Mouse (Mus musculus): ENCODE measurements around the gene Cdk17. TPM values are rescaled to one million over a fixed set of nuclear protein-coding genes. Genes with fewer than 3 reads are reported as not detected.

Gene Cdk17
- polyA plus RNA-seq, 1 experiment from 2014 or later = 8.2 TPM

- Histone ChIP-seq H3K9ac (ENCODE audit: low read length) (no peak overlapping the region), H3K4me3 (ENCODE audit: low read depth, low read length) (no peak overlapping the region), H3K4me2 (replicated peaks; ENCODE audit: low read depth) (no peak overlapping the region), H3K36me3 (ENCODE audit: control insufficient read depth, insufficient read depth, low read length) (no peaks in the 10 kb centered on the region), H3K4me1 (replicated peaks; ENCODE audit: control insufficient read depth, insufficient read depth) (peaks cover 16% of the 10 kb centered on the region), H3K27me3 (ENCODE audit: control insufficient read depth, insufficient read depth, low read length) (no peaks in the 10 kb centered on the region), H3K9me3 (ENCODE audit: control insufficient read depth, low read length) (no peaks in the 10 kb centered on the region), H3K27ac (replicated peaks) (no peak overlapping the region)
- TF ChIP-seq EP300 (optimal IDR thresholded peaks at IDR 0.05) = no peak
- no peak for TF ChIP-seq CTCF (IDR thresholded peaks at IDR 0.05; ENCODE audit: low read depth)
- WGBS = 82% methylated on average over 8 of the region's 8 CpGs
- DNase-seq (ENCODE audit: low spot score) = no peak
- no peak for ATAC-seq (ENCODE audit: low FRiP score, low TSS enrichment)
Observed at GRCm38 (mm10) chr10:93278361-93278760, 117.7 kb downstream of the Cdk17 start.

- ATAC-seq (ENCODE audit: low FRiP score, low TSS enrichment) = no peak
Observed at GRCm38 (mm10) chr10:93279062-93279461, 118.4 kb downstream of the Cdk17 start.

GRCm38 (mm10) chr10:93280586-93280985, 119.9 kb downstream of the Cdk17 start:
- WGBS = 80% methylated on average over 12 of the region's 12 CpGs
- no peaks in the 10 kb centered on the region for H3K27me3 ChIP-seq (ENCODE audit: control insufficient read depth, insufficient read depth, low read length)
- no peak for DNase-seq (ENCODE audit: low spot score)
- no peak overlapping the region for H3K4me3 ChIP-seq (ENCODE audit: low read depth, low read length)
- H3K36me3 ChIP-seq (ENCODE audit: control insufficient read depth, insufficient read depth, low read length) = no peaks in the 10 kb centered on the region
- ATAC-seq (ENCODE audit: low FRiP score, low TSS enrichment) = no peak
- no peak overlapping the region for H3K4me2 ChIP-seq (replicated peaks; ENCODE audit: low read depth)
- H3K27ac ChIP-seq (replicated peaks) = no peak overlapping the region
- no peaks in the 10 kb centered on the region for H3K9me3 ChIP-seq (ENCODE audit: control insufficient read depth, low read length)
- H3K4me1 ChIP-seq (replicated peaks; ENCODE audit: control insufficient read depth, insufficient read depth) = peaks cover 10% of the 10 kb centered on the region
- no peak for TF ChIP-seq CTCF (IDR thresholded peaks at IDR 0.05; ENCODE audit: low read depth)
- TF ChIP-seq EP300 (optimal IDR thresholded peaks at IDR 0.05) = no peak
- no peak overlapping the region for H3K9ac ChIP-seq (ENCODE audit: low read length)

More at GRCm38 (mm10) chr10:93279062-93279461, 118.4 kb downstream of the Cdk17 start:
- no peak overlapping the region for H3K9ac ChIP-seq (ENCODE audit: low read length)
- TF ChIP-seq CTCF (IDR thresholded peaks at IDR 0.05; ENCODE audit: low read depth) (no peak), EP300 (optimal IDR thresholded peaks at IDR 0.05) (no peak)
- H3K27ac ChIP-seq (replicated peaks) = no peak overlapping the region
- H3K27me3 ChIP-seq (ENCODE audit: control insufficient read depth, insufficient read depth, low read length) = no peaks in the 10 kb centered on the region
- WGBS = 87% methylated on average over 9 of the region's 9 CpGs
- DNase-seq (ENCODE audit: low spot score) = no peak
- H3K36me3 ChIP-seq (ENCODE audit: control insufficient read depth, insufficient read depth, low read length) = no peaks in the 10 kb centered on the region
- no peaks in the 10 kb centered on the region for H3K9me3 ChIP-seq (ENCODE audit: control insufficient read depth, low read length)
- peaks cover 16% of the 10 kb centered on the region for H3K4me1 ChIP-seq (replicated peaks; ENCODE audit: control insufficient read depth, insufficient read depth)
- no peak overlapping the region for H3K4me2 ChIP-seq (replicated peaks; ENCODE audit: low read depth)
- no peak overlapping the region for H3K4me3 ChIP-seq (ENCODE audit: low read depth, low read length)

- TF ChIP-seq CTCF (IDR thresholded peaks at IDR 0.05; ENCODE audit: low read depth) (no peak), EP300 (optimal IDR thresholded peaks at IDR 0.05) (no peak)
- H3K4me1 ChIP-seq (replicated peaks; ENCODE audit: control insufficient read depth, insufficient read depth) = peaks cover 7% of the 10 kb centered on the region
- no peaks in the 10 kb centered on the region for H3K27me3 ChIP-seq (ENCODE audit: control insufficient read depth, insufficient read depth, low read length)
- no peaks in the 10 kb centered on the region for H3K36me3 ChIP-seq (ENCODE audit: control insufficient read depth, insufficient read depth, low read length)
- 83% methylated on average over 7 of the region's 7 CpGs for WGBS
- ATAC-seq (ENCODE audit: low FRiP score, low TSS enrichment) (no peak), DNase-seq (ENCODE audit: low spot score) (no peak)
- no peak overlapping the region for H3K4me2 ChIP-seq (replicated peaks; ENCODE audit: low read depth)
- no peak overlapping the region for H3K27ac ChIP-seq (replicated peaks)
- no peak overlapping the region for H3K9ac ChIP-seq (ENCODE audit: low read length)
- H3K4me3 ChIP-seq (ENCODE audit: low read depth, low read length) = no peak overlapping the region
- H3K9me3 ChIP-seq (ENCODE audit: control insufficient read depth, low read length) = no peaks in the 10 kb centered on the region
Observed at GRCm38 (mm10) chr10:93281092-93281491, 120.4 kb downstream of the Cdk17 start.

GRCm38 (mm10) chr10:93282526-93282964, 121.9 kb downstream of the Cdk17 start:
- Histone ChIP-seq H3K27me3 (ENCODE audit: control insufficient read depth, insufficient read depth, low read length) (no peaks in the 10 kb centered on the region), H3K36me3 (ENCODE audit: control insufficient read depth, insufficient read depth, low read length) (no peaks in the 10 kb centered on the region), H3K4me2 (replicated peaks; ENCODE audit: low read depth) (no peak overlapping the region), H3K9me3 (ENCODE audit: control insufficient read depth, low read length) (no peaks in the 10 kb centered on the region), H3K4me1 (replicated peaks; ENCODE audit: control insufficient read depth, insufficient read depth) (no peaks in the 10 kb centered on the region), H3K9ac (ENCODE audit: low read length) (no peak overlapping the region), H3K4me3 (ENCODE audit: low read depth, low read length) (no peak overlapping the region), H3K27ac (replicated peaks) (no peak overlapping the region)
- no peak for TF ChIP-seq CTCF (IDR thresholded peaks at IDR 0.05; ENCODE audit: low read depth)
- TF ChIP-seq EP300 (optimal IDR thresholded peaks at IDR 0.05) = no peak
- 58% methylated on average over 12 of the region's 12 CpGs for WGBS
- DNase-seq (ENCODE audit: low spot score) (no peak), ATAC-seq (ENCODE audit: low FRiP score, low TSS enrichment) (no peak)

GRCm38 (mm10) chr10:93283258-93283657, 122.6 kb downstream of the Cdk17 start:
- Histone ChIP-seq H3K4me1 (replicated peaks; ENCODE audit: control insufficient read depth, insufficient read depth) (no peaks in the 10 kb centered on the region), H3K4me2 (replicated peaks; ENCODE audit: low read depth) (no peak overlapping the region), H3K27me3 (ENCODE audit: control insufficient read depth, insufficient read depth, low read length) (no peaks in the 10 kb centered on the region), H3K9ac (ENCODE audit: low read length) (no peak overlapping the region), H3K9me3 (ENCODE audit: control insufficient read depth, low read length) (no peaks in the 10 kb centered on the region), H3K36me3 (ENCODE audit: control insufficient read depth, insufficient read depth, low read length) (no peaks in the 10 kb centered on the region), H3K4me3 (ENCODE audit: low read depth, low read length) (no peak overlapping the region), H3K27ac (replicated peaks) (no peak overlapping the region)
- TF ChIP-seq CTCF (IDR thresholded peaks at IDR 0.05; ENCODE audit: low read depth) (peak; percentile 62), EP300 (optimal IDR thresholded peaks at IDR 0.05) (no peak)
- 76% methylated on average over 4 of the region's 4 CpGs for WGBS
- no peak for ATAC-seq (ENCODE audit: low FRiP score, low TSS enrichment)
- no peak for DNase-seq (ENCODE audit: low spot score)

All from stomach, postnatal 0 days (tissue).